27 mouse cellular contexts compared by ENCODE assay signal in genomic region chr3:132893044-132893443, GRCm38 (mm10). TPM values are rescaled to one million over a fixed set of nuclear protein-coding genes. Genes with fewer than 3 reads are reported as not detected.
A peak's percentile ranks its signal among the peaks of the same experiment; 100 is the strongest.
DNase-seq lines count a peak whose midpoint lies in the region; ATAC-seq and TF ChIP-seq lines count a peak whose summit lies in the region.
"Had no signal": no experiment of that assay in that cellular context is flagged by ENCODE, and none has a peak within 500 bp of the region (broad histone marks: within the 10 kb centered on the region; RNA-seq: fewer than 3 reads in every experiment).

No protein-coding gene starts in this region.

- no peak for TF ChIP-seq EP300 in liver, postnatal 0 days (IDR thresholded peaks at IDR 0.05; ENCODE audit: low read depth)

- H3K4me2 ChIP-seq in liver, postnatal 0 days (ENCODE audit: low read depth, low read length): no peak overlapping the region
- no peak overlapping the region for H3K4me2 ChIP-seq in liver, embryonic 11.5 days
- H3K4me2 ChIP-seq: embryonic facial prominence, embryonic 15.5 days; forebrain, embryonic 12.5 days; hindbrain, embryonic 13.5 days; liver, embryonic 13.5 days; lung, embryonic 15.5 days; neural tube, embryonic 13.5 days had no signal

- ATAC-seq in liver, postnatal 0 days: no peak
- ATAC-seq in liver, embryonic 11.5 days (replicated peaks; ENCODE audit: low FRiP score): no peak
- ATAC-seq: forebrain, postnatal 0 days; intestine, postnatal 0 days; midbrain, embryonic 16.5 days had no signal

- H3K27ac ChIP-seq in liver, postnatal 0 days (ENCODE audit: low read depth): no peak overlapping the region
- no peak overlapping the region for H3K27ac ChIP-seq in liver, embryonic 11.5 days (ENCODE audit: low read depth, low read length)
- H3K27ac ChIP-seq: embryonic facial prominence, embryonic 10.5 days; embryonic facial prominence, embryonic 15.5 days; forebrain, embryonic 12.5 days; hindbrain, embryonic 13.5 days; liver, embryonic 13.5 days; lung, embryonic 15.5 days; neural tube, embryonic 13.5 days had no signal

- H3K4me3 ChIP-seq in liver, postnatal 0 days (ENCODE audit: low read depth, low read length): no peak overlapping the region
- no peak overlapping the region for H3K4me3 ChIP-seq in liver, embryonic 11.5 days (ENCODE audit: low read depth, low read length)
- H3K4me3 ChIP-seq: embryonic facial prominence, embryonic 10.5 days; embryonic facial prominence, embryonic 15.5 days; forebrain, embryonic 12.5 days; hindbrain, embryonic 13.5 days; liver, embryonic 13.5 days; lung, embryonic 15.5 days; myocyte; neural tube, embryonic 13.5 days had no signal

- 81% methylated on average over 7 of the region's 7 CpGs for WGBS in liver, postnatal 0 days (ENCODE audit: insufficient replicate concordance)
- WGBS in liver, embryonic 11.5 days: 86% methylated on average over 7 of the region's 7 CpGs

- H3K9ac ChIP-seq in liver, postnatal 0 days (replicated peaks): no peak overlapping the region
- H3K9ac ChIP-seq in liver, embryonic 11.5 days (ENCODE audit: low read depth, low read length): no peak overlapping the region
- H3K9ac ChIP-seq: embryonic facial prominence, embryonic 15.5 days; forebrain, embryonic 12.5 days; forebrain, postnatal 0 days; hindbrain, embryonic 13.5 days; liver, embryonic 13.5 days; lung, embryonic 15.5 days; neural tube, embryonic 13.5 days had no signal

- peak; percentile 3; the same call in 1 of the 2 replicates for TF ChIP-seq CTCF in liver, postnatal 0 days (IDR thresholded peaks at IDR 0.05; ENCODE audit: low read depth)

- H3K36me3 ChIP-seq in liver, postnatal 0 days (replicated peaks; ENCODE audit: insufficient read depth, low read length): no peaks in the 10 kb centered on the region
- H3K36me3 ChIP-seq in liver, embryonic 11.5 days (ENCODE audit: control insufficient read depth, insufficient read depth, low read length): no peaks in the 10 kb centered on the region
- H3K36me3 ChIP-seq: embryonic facial prominence, embryonic 15.5 days; forebrain, embryonic 12.5 days; hindbrain, embryonic 13.5 days; liver, embryonic 13.5 days; lung, embryonic 15.5 days; neural tube, embryonic 13.5 days had no signal

- no peaks in the 10 kb centered on the region for H3K27me3 ChIP-seq in liver, postnatal 0 days (ENCODE audit: insufficient read depth, low read length)
- no peaks in the 10 kb centered on the region for H3K27me3 ChIP-seq in liver, embryonic 11.5 days (replicated peaks; ENCODE audit: control insufficient read depth, insufficient read depth, low read length)
- H3K27me3 ChIP-seq: embryonic facial prominence, embryonic 15.5 days; forebrain, embryonic 12.5 days; hindbrain, embryonic 13.5 days; liver, embryonic 13.5 days; lung, embryonic 15.5 days; neural tube, embryonic 13.5 days had no signal

- no peak for DNase-seq in liver, postnatal 0 days
- no peak for DNase-seq in liver, embryonic 11.5 days (ENCODE audit: low spot score)
- peak; percentile 26 for DNase-seq in thymus, postnatal 4 days
- no peak for DNase-seq in thymus, postnatal 36 days
- peak; percentile 8 for DNase-seq in ZHBTc4 (ENCODE audit: low read depth, low spot score)
- no peak for DNase-seq in frontal cortex, postnatal 25 days (ENCODE audit: low spot score in 2 of 2)
- DNase-seq in urinary bladder, postnatal 14 days (ENCODE audit: low spot score): no peak
- DNase-seq: B cell, adult 2 months; cerebellum, adult 2 months; cerebellum, postnatal 14 days; forebrain, postnatal 0 days; gastrocnemius, postnatal 10 days; heart, postnatal 14 days; kidney, adult 9 months; kidney, postnatal 25 days; left cerebral cortex, postnatal 4 days; liver, embryonic 13.5 days; lung, postnatal 36 days had no signal

- H3K9me3 ChIP-seq in liver, postnatal 0 days (ENCODE audit: low read length): no peaks in the 10 kb centered on the region
- H3K9me3 ChIP-seq in liver, embryonic 11.5 days (ENCODE audit: control insufficient read depth, low read length): no peaks in the 10 kb centered on the region
- H3K9me3 ChIP-seq: embryonic facial prominence, embryonic 10.5 days; embryonic facial prominence, embryonic 15.5 days; forebrain, embryonic 12.5 days; hindbrain, embryonic 13.5 days; liver, embryonic 13.5 days; lung, embryonic 15.5 days; neural tube, embryonic 13.5 days had no signal

- H3K4me1 ChIP-seq in liver, postnatal 0 days (ENCODE audit: insufficient read depth): no peaks in the 10 kb centered on the region
- H3K4me1 ChIP-seq in liver, embryonic 11.5 days (replicated peaks; ENCODE audit: control insufficient read depth, insufficient read depth, low read length): no peaks in the 10 kb centered on the region
- H3K4me1 ChIP-seq: embryonic facial prominence, embryonic 10.5 days; embryonic facial prominence, embryonic 15.5 days; forebrain, embryonic 12.5 days; hindbrain, embryonic 13.5 days; liver, embryonic 13.5 days; lung, embryonic 15.5 days; neural tube, embryonic 13.5 days had no signal

RNA-seq across cellular contexts. Expression of gene Npnt, which starts 57.0 kb away (rescaled TPM):
- 8.4 and 10.4 TPM in 2 replicates for polyA plus RNA-seq in liver, postnatal 0 days (2015; fragmentation: Nextera tagmentation; extraction: Ambion mirVana)
- polyA plus RNA-seq in liver, embryonic 11.5 days (2014; fragmentation: Nextera tagmentation; extraction: Ambion mirVana): 6.1 and 7.4 TPM in 2 replicates

Comparison
In these comparisons a context has a peak if more than half of its experiments do, and no peak if none do; other contexts are left out.
1. DNase-seq: peak in thymus, postnatal 4 days (single experiment) and ZHBTc4 (single experiment); none in liver, postnatal 0 days (single experiment), liver, embryonic 11.5 days (single experiment), thymus, postnatal 36 days (0 of 2), frontal cortex, postnatal 25 days (0 of 2) and urinary bladder, postnatal 14 days (single experiment).